Mouse (Mus musculus): ENCODE measurements around the gene Higd2a. TPM values are rescaled to one million over a fixed set of nuclear protein-coding genes. Genes with fewer than 3 reads are reported as not detected.

The Higd2a gene
- total RNA-seq, 1 experiment, result 108 TPM

GRCm38 (mm10) chr13:54582126-54582525 is 7.9 kb upstream of the Higd2a start:
- Histone ChIP-seq H3K9me3 (ENCODE audit: control insufficient read depth, insufficient read depth, low read depth, low read length) (no peaks in the 10 kb centered on the region), H3K4me3 (ENCODE audit: insufficient read depth in 1 of 2, low read depth in 1 of 2, low read length in 2 of 2, poor library complexity in 1 of 2, severe bottlenecking in 1 of 2) (no peak overlapping the region), H3K9ac (ENCODE audit: insufficient read depth, low read depth, low read length, poor library complexity, severe bottlenecking) (no peak overlapping the region), H3K4me1 (ENCODE audit: control insufficient read depth in 2 of 2, insufficient read depth in 2 of 2, low read length in 2 of 2, poor library complexity in 1 of 2) (peaks cover 0 to 7% of the 10 kb centered on the region in 2 experiments; a peak in 1 of 4 replicates), H3K27ac (ENCODE audit: insufficient read depth, low read depth, low read length, poor library complexity, severe bottlenecking) (no peak overlapping the region), H3K36me3 (ENCODE audit: control insufficient read depth, insufficient read depth, low read length, poor library complexity, severe bottlenecking) (peaks cover 42% of the 10 kb centered on the region)
- in situ Hi-C loops (cut with MboI; ENCODE audit: low sequenced_read_pairs in 2 of 2, unreplicated experiment in 2 of 2), result no loop called here
- TF ChIP-seq CHD2 (IDR thresholded peaks at IDR 0.05; ENCODE audit: low read depth, low read length), result no peak
- TF ChIP-seq MAFK (IDR thresholded peaks at IDR 0.05; ENCODE audit: insufficient read depth, low read depth, low read length), result no peak
- DNase-seq (ENCODE audit: low read depth, low spot score), result no peak

GRCm38 (mm10) chr13:54582860-54583259 is 7.1 kb upstream of the Higd2a start:
- DNase-seq (ENCODE audit: low read depth, low spot score), result no peak
- H3K4me3 ChIP-seq (ENCODE audit: insufficient read depth in 1 of 2, low read depth in 1 of 2, low read length in 2 of 2, poor library complexity in 1 of 2, severe bottlenecking in 1 of 2), result no peak overlapping the region
- H3K9ac ChIP-seq (ENCODE audit: insufficient read depth, low read depth, low read length, poor library complexity, severe bottlenecking), result no peak overlapping the region
- peaks cover 0 to 6% of the 10 kb centered on the region in 2 experiments; a peak in 1 of 4 replicates for H3K4me1 ChIP-seq (ENCODE audit: control insufficient read depth in 2 of 2, insufficient read depth in 2 of 2, low read length in 2 of 2, poor library complexity in 1 of 2)
- no peaks in the 10 kb centered on the region for H3K9me3 ChIP-seq (ENCODE audit: control insufficient read depth, insufficient read depth, low read depth, low read length)
- peaks cover 42% of the 10 kb centered on the region for H3K36me3 ChIP-seq (ENCODE audit: control insufficient read depth, insufficient read depth, low read length, poor library complexity, severe bottlenecking)
- in situ Hi-C loops (cut with MboI; ENCODE audit: low sequenced_read_pairs in 2 of 2, unreplicated experiment in 2 of 2), result no loop called here
- TF ChIP-seq HCFC1 (IDR thresholded peaks at IDR 0.05; ENCODE audit: borderline replicate concordance, insufficient read depth, low read length) (no peak), MAFK (IDR thresholded peaks at IDR 0.05; ENCODE audit: insufficient read depth, low read depth, low read length) (no peak), ZC3H11A (IDR thresholded peaks at IDR 0.05; ENCODE audit: borderline replicate concordance, low read depth, low read length) (no peak), CHD2 (IDR thresholded peaks at IDR 0.05; ENCODE audit: low read depth, low read length) (no peak), ZNF384 (IDR thresholded peaks at IDR 0.05; ENCODE audit: low read depth, low read length) (no peak)
- H3K27ac ChIP-seq (ENCODE audit: insufficient read depth, low read depth, low read length, poor library complexity, severe bottlenecking), result no peak overlapping the region

- no peak for DNase-seq (ENCODE audit: low read depth, low spot score)
- Histone ChIP-seq H3K9ac (ENCODE audit: insufficient read depth, low read depth, low read length, poor library complexity, severe bottlenecking) (no peak overlapping the region), H3K9me3 (ENCODE audit: control insufficient read depth, insufficient read depth, low read depth, low read length) (no peaks in the 10 kb centered on the region), H3K4me1 (ENCODE audit: control insufficient read depth in 2 of 2, insufficient read depth in 2 of 2, low read length in 2 of 2, poor library complexity in 1 of 2) (peaks cover 0 to 4% of the 10 kb centered on the region in 2 experiments; a peak in 1 of 4 replicates), H3K27ac (ENCODE audit: insufficient read depth, low read depth, low read length, poor library complexity, severe bottlenecking) (no peak overlapping the region), H3K36me3 (ENCODE audit: control insufficient read depth, insufficient read depth, low read length, poor library complexity, severe bottlenecking) (peaks cover 42% of the 10 kb centered on the region), H3K4me3 (ENCODE audit: insufficient read depth in 1 of 2, low read depth in 1 of 2, low read length in 2 of 2, poor library complexity in 1 of 2, severe bottlenecking in 1 of 2) (no peak overlapping the region)
- TF ChIP-seq CHD2 (IDR thresholded peaks at IDR 0.05; ENCODE audit: low read depth, low read length) (no peak), ZNF384 (IDR thresholded peaks at IDR 0.05; ENCODE audit: low read depth, low read length) (no peak), MAFK (IDR thresholded peaks at IDR 0.05; ENCODE audit: insufficient read depth, low read depth, low read length) (no peak), ZC3H11A (IDR thresholded peaks at IDR 0.05; ENCODE audit: borderline replicate concordance, low read depth, low read length) (no peak)
- in situ Hi-C loops (cut with MboI; ENCODE audit: low sequenced_read_pairs in 2 of 2, unreplicated experiment in 2 of 2), result no loop called here
Observed at GRCm38 (mm10) chr13:54585831-54586230, 4.2 kb upstream of the Higd2a start.

GRCm38 (mm10) chr13:54589414-54589995 is 502 bp upstream of the Higd2a start:
- Histone ChIP-seq H3K27ac (ENCODE audit: insufficient read depth, low read depth, low read length, poor library complexity, severe bottlenecking) (peak overlapping the region; percentile 75; the same call in 1 of the 2 replicates), H3K4me3 (ENCODE audit: insufficient read depth in 1 of 2, low read depth in 1 of 2, low read length in 2 of 2, poor library complexity in 1 of 2, severe bottlenecking in 1 of 2) (peak overlapping the region; percentile 82 to 89), H3K9ac (ENCODE audit: insufficient read depth, low read depth, low read length, poor library complexity, severe bottlenecking) (peak overlapping the region; percentile 94), H3K36me3 (ENCODE audit: control insufficient read depth, insufficient read depth, low read length, poor library complexity, severe bottlenecking) (peaks cover 26% of the 10 kb centered on the region), H3K9me3 (ENCODE audit: control insufficient read depth, insufficient read depth, low read depth, low read length) (no peaks in the 10 kb centered on the region), H3K4me1 (ENCODE audit: control insufficient read depth in 2 of 2, insufficient read depth in 2 of 2, low read length in 2 of 2, poor library complexity in 1 of 2) (peaks cover 0 to 2% of the 10 kb centered on the region in 2 experiments; a peak in 1 of 4 replicates)
- in situ Hi-C loops (cut with MboI; ENCODE audit: low sequenced_read_pairs in 2 of 2, unreplicated experiment in 2 of 2), result no loop called here
- TF ChIP-seq HCFC1 (IDR thresholded peaks at IDR 0.05; ENCODE audit: borderline replicate concordance, insufficient read depth, low read length), result no peak
- no peak for TF ChIP-seq ZNF384 (IDR thresholded peaks at IDR 0.05; ENCODE audit: low read depth, low read length)
- no peak for TF ChIP-seq MAFK (IDR thresholded peaks at IDR 0.05; ENCODE audit: insufficient read depth, low read depth, low read length)
- TF ChIP-seq CHD2 (IDR thresholded peaks at IDR 0.05; ENCODE audit: low read depth, low read length), result no peak
- TF ChIP-seq ZC3H11A (IDR thresholded peaks at IDR 0.05; ENCODE audit: borderline replicate concordance, low read depth, low read length), result no peak
- no peak for DNase-seq (ENCODE audit: low read depth, low spot score)
